30 mouse cellular contexts compared by ENCODE assay signal in genomic region chr11:52634189-52634588, GRCm38 (mm10).
DNase-seq lines count a peak whose midpoint lies in the region; ATAC-seq and TF ChIP-seq lines count a peak whose summit lies in the region.
"Had no signal": no experiment of that assay in that cellular context is flagged by ENCODE, and none has a peak within 500 bp of the region (broad histone marks: within the 10 kb centered on the region; RNA-seq: fewer than 3 reads in every experiment).

No protein-coding gene starts in this region.

- H3K27ac ChIP-seq in intestine, postnatal 0 days (ENCODE audit: low read depth, low read length) = no peak overlapping the region
- H3K27ac ChIP-seq in intestine, embryonic 15.5 days = no peak overlapping the region
- no peak overlapping the region for H3K27ac ChIP-seq in liver, postnatal 0 days (ENCODE audit: low read depth)
- H3K27ac ChIP-seq in liver, embryonic 12.5 days = no peak overlapping the region
- no peak overlapping the region for H3K27ac ChIP-seq in heart, embryonic 11.5 days (ENCODE audit: low read depth, low read length)
- H3K27ac ChIP-seq: embryonic facial prominence, embryonic 12.5 days; heart, embryonic 15.5 days; hindbrain, embryonic 12.5 days; left cerebral cortex, adult 2 months; limb, embryonic 12.5 days; lung, embryonic 15.5 days; midbrain, embryonic 12.5 days had no signal

- no peak overlapping the region for H3K4me2 ChIP-seq in intestine, postnatal 0 days (replicated peaks; ENCODE audit: low read depth)
- H3K4me2 ChIP-seq in intestine, embryonic 15.5 days (replicated peaks) = no peak overlapping the region
- H3K4me2 ChIP-seq in liver, postnatal 0 days (ENCODE audit: low read depth, low read length) = no peak overlapping the region
- no peak overlapping the region for H3K4me2 ChIP-seq in liver, embryonic 12.5 days
- H3K4me2 ChIP-seq in heart, embryonic 11.5 days = no peak overlapping the region
- H3K4me2 ChIP-seq: embryonic facial prominence, embryonic 12.5 days; heart, embryonic 15.5 days; hindbrain, embryonic 12.5 days; limb, embryonic 12.5 days; liver, embryonic 11.5 days; lung, embryonic 15.5 days; midbrain, embryonic 12.5 days had no signal

- TF ChIP-seq CTCF in intestine, postnatal 0 days (IDR thresholded peaks at IDR 0.05; ENCODE audit: low read depth) = peak; percentile 64
- peak; percentile 40 for TF ChIP-seq CTCF in liver, postnatal 0 days (IDR thresholded peaks at IDR 0.05; ENCODE audit: low read depth)

- TF ChIP-seq EP300 in liver, postnatal 0 days (IDR thresholded peaks at IDR 0.05; ENCODE audit: low read depth) = no peak

- no peak overlapping the region for H3K4me3 ChIP-seq in intestine, postnatal 0 days (ENCODE audit: low read depth, low read length)
- H3K4me3 ChIP-seq in intestine, embryonic 15.5 days (replicated peaks) = no peak overlapping the region
- H3K4me3 ChIP-seq in liver, postnatal 0 days (ENCODE audit: low read depth, low read length) = no peak overlapping the region
- H3K4me3 ChIP-seq in liver, embryonic 12.5 days = no peak overlapping the region
- H3K4me3 ChIP-seq in heart, embryonic 11.5 days (ENCODE audit: low read depth, low read length) = no peak overlapping the region
- H3K4me3 ChIP-seq: embryonic facial prominence, embryonic 12.5 days; heart, embryonic 15.5 days; hindbrain, embryonic 12.5 days; left cerebral cortex, adult 2 months; limb, embryonic 12.5 days; lung, embryonic 15.5 days; megakaryocyte, embryonic 14.5 days; midbrain, embryonic 12.5 days had no signal

- H3K36me3 ChIP-seq in intestine, postnatal 0 days (ENCODE audit: control insufficient read depth, insufficient read depth) = no peaks in the 10 kb centered on the region
- H3K36me3 ChIP-seq in intestine, embryonic 15.5 days = no peaks in the 10 kb centered on the region
- H3K36me3 ChIP-seq in liver, postnatal 0 days (replicated peaks; ENCODE audit: insufficient read depth, low read length) = no peaks in the 10 kb centered on the region
- no peaks in the 10 kb centered on the region for H3K36me3 ChIP-seq in liver, embryonic 12.5 days
- H3K36me3 ChIP-seq in heart, embryonic 11.5 days (ENCODE audit: control insufficient read depth, insufficient read depth, low read length) = no peaks in the 10 kb centered on the region
- H3K36me3 ChIP-seq: embryonic facial prominence, embryonic 12.5 days; G1E; heart, embryonic 15.5 days; hindbrain, embryonic 12.5 days; limb, embryonic 12.5 days; lung, embryonic 15.5 days; midbrain, embryonic 12.5 days had no signal

- no peaks in the 10 kb centered on the region for H3K27me3 ChIP-seq in intestine, postnatal 0 days (replicated peaks; ENCODE audit: control insufficient read depth, insufficient read depth, low read length)
- H3K27me3 ChIP-seq in intestine, embryonic 15.5 days (replicated peaks) = no peaks in the 10 kb centered on the region
- no peaks in the 10 kb centered on the region for H3K27me3 ChIP-seq in liver, postnatal 0 days (ENCODE audit: insufficient read depth, low read length)
- no peaks in the 10 kb centered on the region for H3K27me3 ChIP-seq in liver, embryonic 12.5 days (replicated peaks)
- H3K27me3 ChIP-seq in heart, embryonic 11.5 days (ENCODE audit: control insufficient read depth, insufficient read depth, low read length) = no peaks in the 10 kb centered on the region; the same call in 1 of the 2 replicates
- H3K27me3 ChIP-seq: embryonic facial prominence, embryonic 12.5 days; heart, embryonic 15.5 days; lung, embryonic 15.5 days had no signal

- H3K4me1 ChIP-seq in intestine, postnatal 0 days (replicated peaks; ENCODE audit: control insufficient read depth, insufficient read depth, low read length) = no peaks in the 10 kb centered on the region
- no peaks in the 10 kb centered on the region for H3K4me1 ChIP-seq in intestine, embryonic 15.5 days (replicated peaks)
- H3K4me1 ChIP-seq in liver, postnatal 0 days (ENCODE audit: insufficient read depth) = no peaks in the 10 kb centered on the region
- no peaks in the 10 kb centered on the region for H3K4me1 ChIP-seq in liver, embryonic 12.5 days
- H3K4me1 ChIP-seq in heart, embryonic 11.5 days (ENCODE audit: control insufficient read depth, insufficient read depth, low read length) = peaks cover 10% of the 10 kb centered on the region; the same call in 1 of the 2 replicates
- H3K4me1 ChIP-seq: embryonic facial prominence, embryonic 12.5 days; limb, embryonic 12.5 days; lung, embryonic 15.5 days had no signal

- 85% methylated on average over 3 of the region's 3 CpGs for WGBS in intestine, postnatal 0 days
- 65% methylated on average over 3 of the region's 3 CpGs for WGBS in intestine, embryonic 15.5 days
- WGBS in liver, postnatal 0 days (ENCODE audit: insufficient replicate concordance) = 64% methylated on average over 3 of the region's 3 CpGs
- WGBS in liver, embryonic 12.5 days (ENCODE audit: insufficient replicate concordance) = 48% methylated on average over 3 of the region's 3 CpGs
- 67% methylated on average over 3 of the region's 3 CpGs for WGBS in heart, embryonic 11.5 days (ENCODE audit: insufficient replicate concordance)

- H3K9me3 ChIP-seq in intestine, postnatal 0 days (ENCODE audit: control insufficient read depth) = no peaks in the 10 kb centered on the region
- H3K9me3 ChIP-seq in intestine, embryonic 15.5 days = no peaks in the 10 kb centered on the region
- no peaks in the 10 kb centered on the region for H3K9me3 ChIP-seq in liver, postnatal 0 days (ENCODE audit: low read length)
- H3K9me3 ChIP-seq in liver, embryonic 12.5 days (replicated peaks) = no peaks in the 10 kb centered on the region
- peaks cover 3% of the 10 kb centered on the region; the same call in 1 of the 2 replicates for H3K9me3 ChIP-seq in heart, embryonic 11.5 days (replicated peaks; ENCODE audit: control insufficient read depth, low read length)
- H3K9me3 ChIP-seq: embryonic facial prominence, embryonic 12.5 days; G1E; heart, embryonic 15.5 days; hindbrain, embryonic 12.5 days; limb, embryonic 12.5 days; lung, embryonic 15.5 days; midbrain, embryonic 12.5 days had no signal

- no peak for ATAC-seq in intestine, postnatal 0 days
- ATAC-seq in intestine, embryonic 15.5 days = no peak
- ATAC-seq in liver, postnatal 0 days = no peak
- no peak for ATAC-seq in liver, embryonic 12.5 days
- ATAC-seq in heart, embryonic 11.5 days (replicated peaks; ENCODE audit: insufficient number of reproducible peaks, low FRiP score, low TSS enrichment) = no peak
- ATAC-seq: forebrain, embryonic 14.5 days; Patski had no signal

- no peak overlapping the region for H3K9ac ChIP-seq in intestine, postnatal 0 days (ENCODE audit: low read depth, low read length)
- H3K9ac ChIP-seq in intestine, embryonic 15.5 days = no peak overlapping the region
- H3K9ac ChIP-seq in liver, postnatal 0 days (replicated peaks) = no peak overlapping the region
- H3K9ac ChIP-seq in liver, embryonic 12.5 days = no peak overlapping the region
- H3K9ac ChIP-seq in heart, embryonic 11.5 days (ENCODE audit: low read depth, low read length) = no peak overlapping the region
- H3K9ac ChIP-seq: embryonic facial prominence, embryonic 12.5 days; heart, embryonic 15.5 days; hindbrain, embryonic 12.5 days; limb, embryonic 12.5 days; lung, embryonic 15.5 days; midbrain, embryonic 12.5 days had no signal

- no peak for DNase-seq in liver, postnatal 0 days
- DNase-seq in A20 (ENCODE audit: low read depth, low spot score) = peak; percentile 21
- DNase-seq in brain, adult 2 months (ENCODE audit: low read depth, low spot score) = peak; percentile 47
- DNase-seq: adrenal gland, postnatal 14 days; cerebellum, adult 11-12 months; cerebellum, adult 9-11 months; embryo, embryonic 11 days; gastrocnemius, postnatal 10 days; heart, postnatal 36 days; kidney, adult 18-20 months; kidney, postnatal 10 days; lung, postnatal 4 days; retina, postnatal 1 day; right cerebral cortex, postnatal 14 days had no signal
